Comparison of ENCODE assay signal across 20 mouse cellular contexts in genomic region chr13:120048186-120048585, GRCm38 (mm10). TPM values are rescaled to one million over a fixed set of nuclear protein-coding genes. Genes with fewer than 3 reads are reported as not detected.
DNase-seq lines count a peak whose midpoint lies in the region; ATAC-seq and TF ChIP-seq lines count a peak whose summit lies in the region.
"Not testable (repeated sequence)": the region's sequence is repeated elsewhere in the genome, so short reads cannot be mapped to it uniquely, and the experiment has no call there.
"Had no signal": no experiment of that assay in that cellular context is flagged by ENCODE, and none has a peak within 500 bp of the region (broad histone marks: within the 10 kb centered on the region; RNA-seq: fewer than 3 reads in every experiment).

No protein-coding gene starts in this region.

- not testable (repeated sequence) for H3K4me2 ChIP-seq in forebrain, embryonic 11.5 days (ENCODE audit: low read depth, low read length, severe bottlenecking); kidney, embryonic 14.5 days (replicated peaks; ENCODE audit: low read depth, low read length); liver, embryonic 12.5 days; lung, postnatal 0 days (replicated peaks; ENCODE audit: low read depth, low read length); midbrain, embryonic 11.5 days

- TF ChIP-seq CTCF in lung, postnatal 0 days (IDR thresholded peaks at IDR 0.05), result not testable (repeated sequence)

- TF ChIP-seq EP300 in lung, postnatal 0 days (IDR thresholded peaks at IDR 0.05), result not testable (repeated sequence)

- H3K36me3 ChIP-seq in forebrain, embryonic 11.5 days (ENCODE audit: control insufficient read depth, insufficient read depth, low read length); kidney, embryonic 14.5 days (ENCODE audit: control insufficient read depth, insufficient read depth, low read length); liver, embryonic 12.5 days; lung, postnatal 0 days (ENCODE audit: insufficient read depth, low read length); midbrain, embryonic 11.5 days (ENCODE audit: control insufficient read depth, insufficient read depth, low read length): not testable (repeated sequence)

- not testable (repeated sequence) for H3K27ac ChIP-seq in forebrain, embryonic 11.5 days (ENCODE audit: low read depth, low read length); kidney, embryonic 14.5 days (ENCODE audit: low read depth, low read length); liver, embryonic 12.5 days; lung, postnatal 0 days (ENCODE audit: low read length); midbrain, embryonic 11.5 days (ENCODE audit: low read depth, low read length)

- not testable (repeated sequence) for H3K9ac ChIP-seq in forebrain, embryonic 11.5 days (ENCODE audit: low read length); kidney, embryonic 14.5 days (ENCODE audit: low read depth, low read length); liver, embryonic 12.5 days; lung, postnatal 0 days (replicated peaks; ENCODE audit: low read depth); midbrain, embryonic 11.5 days (ENCODE audit: low read length)

- not testable (repeated sequence) for H3K9me3 ChIP-seq in forebrain, embryonic 11.5 days (ENCODE audit: control insufficient read depth, low read length); kidney, embryonic 14.5 days (ENCODE audit: control insufficient read depth, low read length); liver, embryonic 12.5 days (replicated peaks); lung, postnatal 0 days (ENCODE audit: low read length); midbrain, embryonic 11.5 days (ENCODE audit: control insufficient read depth, low read length)

- ATAC-seq in cerebellum, adult (ENCODE audit: insufficient number of reproducible peaks, low FRiP score, low TSS enrichment), result 0 out of 2 replicates have a peak, but pooled peaks have one; percentile 40
- 0 out of 2 replicates have a peak, but pooled peaks have one; percentile 24 for ATAC-seq in forebrain, embryonic 11.5 days (replicated peaks; ENCODE audit: low FRiP score)
- ATAC-seq in kidney, embryonic 14.5 days (ENCODE audit: low FRiP score, low TSS enrichment), result 0 out of 2 replicates have a peak, but pooled peaks have one; percentile 24
- ATAC-seq in liver, embryonic 12.5 days, result peak; percentile 37; the same call in 1 of the 2 replicates
- ATAC-seq in lung, postnatal 0 days, result peak; percentile 43; the same call in 1 of the 2 replicates
- peak; percentile 36; the same call in 1 of the 2 replicates for ATAC-seq in midbrain, embryonic 11.5 days (ENCODE audit: low FRiP score)

- not testable (repeated sequence) for DNase-seq in forebrain, embryonic 11.5 days (ENCODE audit: low spot score); lung, postnatal 0 days (ENCODE audit: low spot score); midbrain, embryonic 11.5 days (ENCODE audit: low spot score, missing footprints)

- WGBS in forebrain, embryonic 11.5 days, result no CpG with 5 or more reads among the region's 2 CpGs
- WGBS in kidney, embryonic 14.5 days, result no CpG with 5 or more reads among the region's 2 CpGs
- WGBS in liver, embryonic 12.5 days (ENCODE audit: insufficient replicate concordance), result no CpG with 5 or more reads among the region's 2 CpGs
- no CpG with 5 or more reads among the region's 2 CpGs for WGBS in lung, postnatal 0 days
- no CpG with 5 or more reads among the region's 2 CpGs for WGBS in midbrain, embryonic 11.5 days

- not testable (repeated sequence) for H3K27me3 ChIP-seq in forebrain, embryonic 11.5 days (ENCODE audit: control insufficient read depth, insufficient read depth, low read length); kidney, embryonic 14.5 days (ENCODE audit: control insufficient read depth, insufficient read depth, low read length); liver, embryonic 12.5 days (replicated peaks); lung, postnatal 0 days (replicated peaks; ENCODE audit: insufficient read depth, low read length); midbrain, embryonic 11.5 days (ENCODE audit: control insufficient read depth, insufficient read depth, low read length)

- H3K4me3 ChIP-seq in forebrain, embryonic 11.5 days (ENCODE audit: low read depth, low read length); kidney, embryonic 14.5 days (ENCODE audit: low read length); liver, embryonic 12.5 days; lung, postnatal 0 days (ENCODE audit: low read depth, low read length); midbrain, embryonic 11.5 days (ENCODE audit: low read depth, low read length): not testable (repeated sequence)

- H3K4me1 ChIP-seq in forebrain, embryonic 11.5 days (replicated peaks; ENCODE audit: control insufficient read depth, insufficient read depth, low read length); kidney, embryonic 14.5 days (ENCODE audit: control insufficient read depth, insufficient read depth, low read length); liver, embryonic 12.5 days; lung, postnatal 0 days (ENCODE audit: insufficient read depth, low read depth, low read length); midbrain, embryonic 11.5 days (ENCODE audit: control insufficient read depth, insufficient read depth, low read length): not testable (repeated sequence)

RNA-seq across cellular contexts. Expression of gene Gm21188, which starts 3.8 kb away (rescaled TPM):
- polyA plus RNA-seq in forebrain, embryonic 11.5 days (2014; fragmentation: Nextera tagmentation; extraction: Ambion mirVana), result not detected in 2 replicates
- not detected in 2 replicates for polyA plus RNA-seq in kidney, embryonic 14.5 days (2014; fragmentation: Nextera tagmentation; extraction: Ambion mirVana)
- not detected in 2 replicates for polyA plus RNA-seq in liver, embryonic 12.5 days (2016; fragmentation: Nextera tagmentation; extraction: Ambion mirVana)
- 0.38 and 0.54 TPM in 2 replicates for polyA plus RNA-seq in lung, postnatal 0 days (2015; fragmentation: Nextera tagmentation; extraction: Ambion mirVana)
- polyA plus RNA-seq in midbrain, embryonic 11.5 days (2014; fragmentation: Nextera tagmentation; extraction: Ambion mirVana), result not detected in 2 replicates
- polyA plus RNA-seq: C2C12; embryonic facial prominence, embryonic 10.5 days; erythroblast, embryonic 14.5 days; forebrain, embryonic 12.5 days; forebrain, embryonic 16.5 days; heart, embryonic 11.5 days; heart, embryonic 15.5 days; hindbrain, embryonic 10.5 days; hindbrain, embryonic 14.5 days had no signal

RNA-seq across cellular contexts. Expression of gene Gm36079, which starts 21.4 kb away (rescaled TPM):
- not detected in 2 replicates for polyA plus RNA-seq in forebrain, embryonic 11.5 days (2014; fragmentation: Nextera tagmentation; extraction: Ambion mirVana)
- polyA plus RNA-seq in kidney, embryonic 14.5 days (2014; fragmentation: Nextera tagmentation; extraction: Ambion mirVana), result not detected in 2 replicates
- not detected in 2 replicates for polyA plus RNA-seq in liver, embryonic 12.5 days (2016; fragmentation: Nextera tagmentation; extraction: Ambion mirVana)
- polyA plus RNA-seq in lung, postnatal 0 days (2015; fragmentation: Nextera tagmentation; extraction: Ambion mirVana), result not detected in 2 replicates
- polyA plus RNA-seq in midbrain, embryonic 11.5 days (2014; fragmentation: Nextera tagmentation; extraction: Ambion mirVana), result not detected in 2 replicates
- polyA plus RNA-seq: activated CD4-positive, CD25-positive, alpha-beta regulatory T cell, adult 4 months; C2C12; embryonic facial prominence, embryonic 10.5 days; embryonic facial prominence, embryonic 14.5 days; erythroblast, embryonic 14.5 days; forebrain, embryonic 12.5 days; forebrain, embryonic 16.5 days; frontal cortex, adult 2 months; heart, adult 2 months; heart, embryonic 11.5 days; heart, embryonic 15.5 days; hindbrain, embryonic 10.5 days; hindbrain, embryonic 14.5 days; Patski had no signal
